Mouse (Mus musculus): Measurements from ENCODE around the gene Arhgap22.

DNA sequence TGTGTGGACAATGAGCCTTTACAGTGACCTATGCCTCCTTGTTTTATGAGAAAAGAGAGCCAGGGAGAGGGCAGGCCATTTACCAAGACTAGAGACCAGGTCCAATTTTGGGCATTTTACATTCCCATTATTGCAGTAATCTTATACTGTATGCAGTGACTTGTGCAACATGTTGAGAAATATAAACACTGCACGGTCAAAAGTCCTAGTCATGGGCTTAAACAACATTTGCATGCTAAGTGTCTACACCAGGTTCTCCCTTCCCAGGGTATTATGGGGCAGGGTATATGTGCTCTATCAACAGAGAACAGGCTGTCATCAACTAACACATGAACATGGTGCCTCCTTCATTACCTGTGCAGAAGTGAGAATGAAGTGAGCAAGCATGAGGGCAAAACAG lies 160.3 kb downstream of the Arhgap22 start:
- TF ChIP-seq CTCF (IDR thresholded peaks at IDR 0.05; ENCODE audit: borderline replicate concordance, insufficient read depth, low read depth, low read length) (no peak), POLR2A (IDR thresholded peaks at IDR 0.05; ENCODE audit: borderline replicate concordance, insufficient read depth, low read length) (no peak)

Data from cerebellum, adult 2 months (tissue).